Mouse (Mus musculus) testis, adult 2 months (tissue): Measurements from ENCODE around the gene Mxra7.
"Not testable (repeated sequence)": the region's sequence is repeated elsewhere in the genome, so short reads cannot be mapped to it uniquely, and the experiment has no call there.

Source experiments
- CTCF ChIP-seq: fragments of 200-500 bp; IDR thresholded peaks from 2 replicates; pipeline ENCODE4 v1.5.1; 2012; ENCODE audit warnings: low read depth, mild to moderate bottlenecking, inconsistent platforms, low read length, moderate library complexity; ENCODE audit not compliant: control insufficient read depth, insufficient read depth, insufficient replicate concordance
- POLR2A ChIP-seq: fragments of 200-500 bp; IDR thresholded peaks from 2 replicates; pipeline ENCODE4 v1.6.1; 2012; ENCODE audit warnings: low read depth, mild to moderate bottlenecking, inconsistent platforms, low read length, moderate library complexity; ENCODE audit not compliant: control insufficient read depth

- TF ChIP-seq CTCF, POLR2A: not testable (repeated sequence)
Observed at GRCm38 (mm10) chr11:116823885-116824284, 4.0 kb downstream of the Mxra7 start.
